Mouse (Mus musculus): ENCODE data around the gene Gpr39. TPM values are rescaled to one million over a fixed set of nuclear protein-coding genes. Genes with fewer than 3 reads are reported as not detected.
"Not testable (repeated sequence)": the region's sequence is repeated elsewhere in the genome, so short reads cannot be mapped to it uniquely, and the experiment has no call there.

Gene Gpr39
- total RNA-seq (2014; rRNA removed) = 0.21 TPM in 1 of 2 replicates, not detected in the other
- 0.08 and 0.24 TPM in 2 replicates for polyA plus RNA-seq (2015; fragmentation: Nextera tagmentation; extraction: Ambion mirVana)

DNA sequence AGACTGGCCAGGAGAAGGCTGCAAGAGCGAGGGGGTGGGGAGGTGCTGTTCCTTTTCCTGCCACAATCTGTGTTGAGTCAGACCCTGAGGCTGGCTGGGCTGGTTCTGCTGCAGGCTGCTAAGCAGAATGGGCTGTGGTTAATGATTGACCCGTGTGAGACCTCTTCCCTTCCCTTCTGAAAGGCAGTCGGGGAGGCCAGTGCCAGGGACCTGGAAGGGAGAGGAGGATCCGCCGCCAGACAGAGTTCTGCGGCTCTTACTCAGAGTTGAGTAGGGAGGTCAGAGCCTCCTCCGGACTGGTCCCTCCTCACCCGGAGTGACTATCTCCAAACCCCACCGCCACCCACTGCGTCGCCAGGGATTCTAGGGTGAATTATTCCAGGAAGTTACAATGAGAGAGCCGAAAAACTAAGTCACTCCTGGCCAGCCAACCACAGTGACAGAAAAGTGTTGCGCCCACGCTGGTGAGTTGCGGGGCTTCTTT lies at the start of gene Gpr39:
Gene Gpr39 (plus strand): TSS at position 206 of the 484 bp plus-strand sequence.
- Histone ChIP-seq H3K4me2 (ENCODE audit: low read depth, low read length) (no peak within 1 kb of the TSS), H3K27me3 (ENCODE audit: insufficient read depth, low read length) (no peaks in the 10 kb centered on the region), H3K9me3 (ENCODE audit: low read length) (no peaks in the 10 kb centered on the region), H3K4me3 (ENCODE audit: low read length) (no peak within 1 kb of the TSS), H3K27ac (no peak within 1 kb of the TSS), H3K36me3 (ENCODE audit: insufficient read depth, low read length) (no peaks in the 10 kb centered on the region), H3K4me1 (ENCODE audit: insufficient read depth, low read length) (no peaks in the 10 kb centered on the region), H3K9ac (replicated peaks; ENCODE audit: low read length) (no peak within 1 kb of the TSS)
- TF ChIP-seq CTCF (IDR thresholded peaks at IDR 0.05; ENCODE audit: low read depth) = no peak
- 51% methylated on average over 14 of the region's 15 CpGs for WGBS
- ATAC-seq (no peak), DNase-seq (ENCODE audit: low spot score) (no peak)

DNA sequence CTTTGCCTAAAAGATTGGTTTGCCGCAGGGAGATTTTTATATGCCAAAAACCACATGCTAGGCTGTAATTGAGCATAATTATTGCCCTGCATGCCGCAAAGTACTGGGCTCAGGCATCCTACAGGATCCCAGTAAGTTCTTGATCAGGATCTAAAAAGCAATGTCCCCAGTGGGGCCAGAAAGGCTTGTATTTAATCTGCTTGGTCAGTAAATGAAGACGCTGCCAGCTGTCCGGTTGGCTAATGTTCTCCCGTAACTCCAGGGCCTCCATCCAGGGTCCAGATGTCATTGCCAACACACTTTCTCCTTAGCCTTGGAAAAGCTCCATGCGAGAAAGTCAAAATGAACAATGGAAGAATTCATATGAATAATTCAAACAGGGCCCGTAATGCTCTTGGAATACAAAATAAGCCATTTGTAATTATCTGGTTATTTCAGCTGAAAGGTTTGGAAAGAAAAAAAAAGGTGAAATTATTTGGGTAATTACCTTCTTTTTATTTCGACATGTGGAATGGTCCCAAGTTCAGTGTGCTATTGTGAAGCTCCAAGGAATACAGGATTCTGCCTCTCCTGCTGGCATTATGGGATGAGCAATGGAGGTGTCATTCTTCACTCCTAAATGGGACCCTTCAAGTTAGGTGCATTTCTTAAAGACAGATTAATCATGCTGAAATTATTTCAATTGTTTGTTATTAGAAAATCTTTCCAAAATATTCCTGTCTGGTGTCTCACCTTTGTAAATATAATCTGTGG lies 37.1 kb upstream of the Gpr39 start:
- H3K9me3 ChIP-seq (ENCODE audit: low read length) = no peaks in the 10 kb centered on the region
- peaks cover 8% of the 10 kb centered on the region; the same call in 1 of the 2 replicates for H3K4me1 ChIP-seq (ENCODE audit: insufficient read depth, low read length)
- TF ChIP-seq CTCF (IDR thresholded peaks at IDR 0.05; ENCODE audit: low read depth) = no peak
- H3K4me2 ChIP-seq (ENCODE audit: low read depth, low read length) = no peak overlapping the region
- H3K4me3 ChIP-seq (ENCODE audit: low read length) = no peak overlapping the region
- ATAC-seq (0 out of 2 replicates have a peak, but pooled peaks have one; percentile 29), DNase-seq (ENCODE audit: low spot score) (peak; percentile 80)
- no peaks in the 10 kb centered on the region for H3K36me3 ChIP-seq (ENCODE audit: insufficient read depth, low read length)
- WGBS = 18% methylated on average over 8 of the region's 8 CpGs
- H3K27ac ChIP-seq = no peak overlapping the region
- no peaks in the 10 kb centered on the region; the same call in 1 of the 2 replicates for H3K27me3 ChIP-seq (ENCODE audit: insufficient read depth, low read length)
- H3K9ac ChIP-seq (replicated peaks; ENCODE audit: low read length) = no peak overlapping the region

DNA sequence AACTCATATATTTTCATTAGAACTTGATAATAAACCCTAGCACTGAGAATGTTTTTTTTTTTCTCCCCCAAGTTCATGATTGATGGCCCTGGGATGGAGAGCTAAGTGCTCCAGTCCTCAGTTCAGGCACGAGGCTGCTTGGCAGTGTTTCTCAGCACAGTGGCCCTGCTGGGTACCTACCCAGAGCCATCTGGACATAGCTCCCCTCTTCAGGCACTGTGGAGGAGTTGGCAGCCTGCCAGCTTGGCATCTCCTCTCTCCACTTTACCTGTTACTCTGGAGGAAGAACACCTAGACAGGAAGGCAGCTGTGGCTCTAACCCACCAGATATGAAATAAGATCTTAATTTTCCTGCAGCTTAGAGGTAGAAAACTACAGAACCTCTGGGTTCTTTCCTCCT lies 33.2 kb upstream of the Gpr39 start:
- ATAC-seq (peak; percentile 61; the same call in 1 of the 2 replicates), DNase-seq (ENCODE audit: low spot score) (peak; percentile 57)
- Histone ChIP-seq H3K27me3 (ENCODE audit: insufficient read depth, low read length) (0 out of 2 replicates have a peak, but pooled peaks cover 3% of the 10 kb centered on the region), H3K9me3 (ENCODE audit: low read length) (no peaks in the 10 kb centered on the region), H3K4me1 (ENCODE audit: insufficient read depth, low read length) (peaks cover 8% of the 10 kb centered on the region; the same call in 1 of the 2 replicates), H3K9ac (replicated peaks; ENCODE audit: low read length) (no peak overlapping the region), H3K4me2 (ENCODE audit: low read depth, low read length) (no peak overlapping the region), H3K4me3 (ENCODE audit: low read length) (no peak overlapping the region), H3K27ac (no peak overlapping the region), H3K36me3 (ENCODE audit: insufficient read depth, low read length) (no peaks in the 10 kb centered on the region)
- TF ChIP-seq CTCF (IDR thresholded peaks at IDR 0.05; ENCODE audit: low read depth) = no peak
- WGBS = 26% methylated on average over 1 of the region's 1 CpGs

DNA sequence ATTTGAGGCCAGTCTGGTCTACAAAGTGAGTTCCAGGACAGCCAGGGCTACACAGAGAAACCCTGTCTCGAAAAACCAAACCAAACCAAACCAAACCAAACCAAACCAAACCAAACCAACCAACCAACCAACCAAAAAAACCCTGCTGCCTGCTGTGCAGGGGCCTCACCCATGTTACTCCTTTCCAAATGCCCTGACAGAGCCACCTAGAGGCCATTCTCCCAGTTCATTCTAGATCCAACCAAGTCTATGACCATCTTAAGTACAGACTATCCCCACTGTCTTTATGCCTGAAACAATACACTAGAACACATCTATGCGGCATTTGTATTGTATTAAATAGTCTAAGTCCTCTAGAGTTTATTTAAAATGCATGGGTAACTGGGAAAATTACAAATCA lies 30.0 kb upstream of the Gpr39 start:
- H3K4me2 ChIP-seq (ENCODE audit: low read depth, low read length); DNase-seq (ENCODE audit: low spot score); H3K9me3 ChIP-seq (ENCODE audit: low read length); H3K4me3 ChIP-seq (ENCODE audit: low read length); H3K4me1 ChIP-seq (ENCODE audit: insufficient read depth, low read length); H3K27me3 ChIP-seq (ENCODE audit: insufficient read depth, low read length); ATAC-seq; H3K9ac ChIP-seq (replicated peaks; ENCODE audit: low read length); H3K36me3 ChIP-seq (ENCODE audit: insufficient read depth, low read length); H3K27ac ChIP-seq: not testable (repeated sequence)
- WGBS = 90% methylated on average over 2 of the region's 2 CpGs

DNA sequence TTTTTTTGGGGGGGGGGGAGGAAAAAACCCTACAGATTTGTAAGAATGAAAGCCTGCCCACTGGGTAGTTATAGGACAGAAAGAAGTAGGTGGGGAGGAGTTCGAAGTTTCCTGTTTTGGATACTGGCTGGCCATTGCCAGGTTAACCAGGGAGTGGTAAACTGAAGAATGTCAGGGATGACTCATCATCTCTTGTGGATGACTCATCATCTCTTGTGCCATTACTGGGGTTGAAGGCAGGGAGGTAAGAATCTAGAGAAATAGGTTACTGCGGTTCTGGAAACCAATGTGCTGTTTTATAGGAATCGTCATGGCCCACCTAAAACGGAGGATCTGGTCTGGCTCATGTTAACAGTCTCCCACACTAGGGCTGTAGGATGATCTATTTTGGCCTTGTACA lies 28.8 kb upstream of the Gpr39 start:
- 95% methylated on average over 4 of the region's 4 CpGs for WGBS
- no peak for ATAC-seq

DNA sequence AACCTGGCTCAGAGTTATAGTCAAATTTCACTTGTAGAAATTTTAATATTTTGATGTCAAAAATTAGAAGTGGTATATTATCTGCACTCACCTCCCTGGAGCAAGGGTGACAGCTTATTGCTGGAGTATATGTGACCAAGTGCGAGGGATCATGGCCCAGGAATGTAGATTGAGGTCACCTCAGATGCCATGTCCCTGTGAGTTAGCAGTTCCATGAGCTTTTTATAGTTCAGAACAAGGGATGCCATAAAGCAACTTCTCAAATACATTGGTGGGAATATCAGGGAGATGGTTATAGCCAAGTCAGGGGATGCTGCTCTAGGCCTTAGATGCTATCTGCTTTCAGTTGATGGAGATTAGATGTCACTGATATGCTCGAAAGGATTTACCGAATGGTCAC lies 27.7 kb upstream of the Gpr39 start:
- no peak overlapping the region for H3K4me2 ChIP-seq (ENCODE audit: low read depth, low read length)
- no peaks in the 10 kb centered on the region for H3K9me3 ChIP-seq (ENCODE audit: low read length)
- no peak overlapping the region for H3K9ac ChIP-seq (replicated peaks; ENCODE audit: low read length)
- ATAC-seq (no peak), DNase-seq (ENCODE audit: low spot score) (no peak)
- no peaks in the 10 kb centered on the region for H3K4me1 ChIP-seq (ENCODE audit: insufficient read depth, low read length)
- H3K4me3 ChIP-seq (ENCODE audit: low read length) = no peak overlapping the region
- H3K27ac ChIP-seq = no peak overlapping the region
- WGBS = 91% methylated on average over 3 of the region's 3 CpGs
- TF ChIP-seq CTCF (IDR thresholded peaks at IDR 0.05; ENCODE audit: low read depth) = no peak
- no peaks in the 10 kb centered on the region for H3K36me3 ChIP-seq (ENCODE audit: insufficient read depth, low read length)
- peaks cover 3% of the 10 kb centered on the region; the same call in 1 of the 2 replicates for H3K27me3 ChIP-seq (ENCODE audit: insufficient read depth, low read length)

More for the DNA sequence above, 28.8 kb upstream of the Gpr39 start:
- H3K9ac ChIP-seq (replicated peaks; ENCODE audit: low read length) = no peak overlapping the region
- DNase-seq (ENCODE audit: low spot score) = no peak
- no peak overlapping the region for H3K4me2 ChIP-seq (ENCODE audit: low read depth, low read length)
- no peaks in the 10 kb centered on the region for H3K4me1 ChIP-seq (ENCODE audit: insufficient read depth, low read length)
- H3K27ac ChIP-seq = no peak overlapping the region
- no peaks in the 10 kb centered on the region for H3K9me3 ChIP-seq (ENCODE audit: low read length)
- no peak overlapping the region for H3K4me3 ChIP-seq (ENCODE audit: low read length)
- H3K36me3 ChIP-seq (ENCODE audit: insufficient read depth, low read length) = no peaks in the 10 kb centered on the region
- TF ChIP-seq CTCF (IDR thresholded peaks at IDR 0.05; ENCODE audit: low read depth) = no peak
- peaks cover 3% of the 10 kb centered on the region; the same call in 1 of the 2 replicates for H3K27me3 ChIP-seq (ENCODE audit: insufficient read depth, low read length)
